Mouse (Mus musculus): ENCODE results near the gene Gjb6. TPM values are rescaled to one million over a fixed set of nuclear protein-coding genes. Genes with fewer than 3 reads are reported as not detected.

The Gjb6 gene
- polyA plus RNA-seq, 2 experiments from 2014 or later = 0.26 TPM; not detected in 1

DNA sequence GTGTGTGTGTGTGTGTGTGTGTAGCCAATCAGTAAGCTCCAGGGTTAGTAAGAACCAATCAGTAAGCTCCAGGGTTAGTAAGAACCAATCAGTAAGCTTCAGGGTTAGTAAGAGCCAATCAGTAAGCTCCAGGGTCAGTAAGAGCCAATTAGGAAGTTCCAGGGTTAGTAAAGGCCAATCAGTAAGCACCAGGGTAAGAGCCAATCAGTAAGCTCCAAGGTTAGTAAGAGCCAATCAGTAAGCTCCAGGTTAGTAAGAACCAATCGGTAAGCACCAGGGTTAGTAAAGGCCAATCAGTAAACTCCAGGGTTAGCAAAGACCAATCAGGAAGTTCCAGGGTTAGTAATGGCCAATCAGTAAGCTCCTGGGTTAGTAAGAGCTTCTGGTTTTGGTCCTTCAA lies 50.5 kb downstream of the Gjb6 start:
- no peak for ATAC-seq

- no peak for ATAC-seq
Observed at GRCm38 (mm10) chr14:57075537-57075936, 57.9 kb downstream of the Gjb6 start.

Other genes starting within 250 kb of the Gjb6 start
- gene Zmym2, start 247.0 kb downstream of the Gjb6 start, polyA plus RNA-seq (2017; shearing (Covaris generic)) = 10 to 100 TPM; 63.5 to 69.4 TPM
- gene Gja3, start 75.5 kb downstream of the Gjb6 start, polyA plus RNA-seq (2017; shearing (Covaris generic)) = not detected
- gene Gjb2, start 28.9 kb downstream of the Gjb6 start, polyA plus RNA-seq (2017; shearing (Covaris generic)) = 1 to 10 TPM; 5.2 to 6.0 TPM
- gene Gm4491, start 17.7 kb downstream of the Gjb6 start, polyA plus RNA-seq (2017; shearing (Covaris generic)) = under 1 TPM in 1 of 2 experiments, not detected in 1; 0.28 TPM